Mouse (Mus musculus) ovary, adult 18-20 months (tissue): ENCODE data around the gene Kat8.

Experiments used
- DNase-seq: peaks from one replicate; pipeline ENCODE4 v3.0.0; 2022; ENCODE audit warnings: low spot score, mixed read lengths

Gene Kat8

GRCm38 (mm10) chr7:127897542-127897941 is 14.8 kb upstream of the Kat8 start:
- DNase-seq, result no peak

- no peak for DNase-seq
These were observed 13.9 kb upstream of the Kat8 start for GRCm38 (mm10) chr7:127898179-127898956.

GRCm38 (mm10) chr7:127899997-127900396 is 12.3 kb upstream of the Kat8 start:
- no peak for DNase-seq

GRCm38 (mm10) chr7:127901772-127902171 is 10.5 kb upstream of the Kat8 start:
- DNase-seq, result no peak

GRCm38 (mm10) chr7:127903971-127904796 is 8.1 kb upstream of the Kat8 start, which contains the start of gene Bckdk:
TSS of gene Bckdk (plus strand) at chr7:127904082.
- peak; percentile 67 for DNase-seq

GRCm38 (mm10) chr7:127907939-127908338 is 4.4 kb upstream of the Kat8 start:
- DNase-seq, result no peak

- DNase-seq, result no peak
These were observed 3.7 kb upstream of the Kat8 start for GRCm38 (mm10) chr7:127908656-127909055.

- no peak for DNase-seq
These were observed 622 bp downstream of the Kat8 start for GRCm38 (mm10) chr7:127912938-127913337.

- no peak for DNase-seq
These were observed 3.0 kb downstream of the Kat8 start for GRCm38 (mm10) chr7:127915293-127915692.

GRCm38 (mm10) chr7:127918203-127918602 is 5.9 kb downstream of the Kat8 start:
- no peak for DNase-seq

- no peak for DNase-seq
These were observed 7.0 kb downstream of the Kat8 start for GRCm38 (mm10) chr7:127919290-127919689.

- no peak for DNase-seq
These were observed 9.2 kb downstream of the Kat8 start for GRCm38 (mm10) chr7:127921516-127921915.

- no peak for DNase-seq
These were observed 10.3 kb downstream of the Kat8 start for GRCm38 (mm10) chr7:127922451-127923275.

GRCm38 (mm10) chr7:127923714-127924113 is 11.4 kb downstream of the Kat8 start:
- no peak for DNase-seq

GRCm38 (mm10) chr7:127925252-127925651 is 12.9 kb downstream of the Kat8 start:
- DNase-seq, result no peak

GRCm38 (mm10) chr7:127926066-127926465 is 13.8 kb downstream of the Kat8 start:
- no peak for DNase-seq

GRCm38 (mm10) chr7:127926846-127927245 is 14.5 kb downstream of the Kat8 start:
- no peak for DNase-seq

GRCm38 (mm10) chr7:127927726-127928125 is 15.4 kb downstream of the Kat8 start:
- no peak for DNase-seq

- DNase-seq, result no peak
These were observed 16.3 kb downstream of the Kat8 start for GRCm38 (mm10) chr7:127928596-127928995.

GRCm38 (mm10) chr7:127929923-127930322 is 17.6 kb downstream of the Kat8 start, which contains the start of gene Prss8:
TSS of gene Prss8 (minus strand) at chr7:127930104.
- DNase-seq, result peak; percentile 40

- DNase-seq, result no peak
These were observed 18.3 kb downstream of the Kat8 start for GRCm38 (mm10) chr7:127930636-127931035.
